Mouse (Mus musculus) embryonic facial prominence, embryonic 12.5 days (tissue): Measurements from ENCODE around the gene Usp24. TPM values are rescaled to one million over a fixed set of nuclear protein-coding genes. Genes with fewer than 3 reads are reported as not detected.
"Not testable (repeated sequence)": the region's sequence is repeated elsewhere in the genome, so short reads cannot be mapped to it uniquely, and the experiment has no call there.

ENCODE experiments used
- ATAC-seq: fragments of 200-750 bp; cut with Nextera tagmentation; 2 replicates; pipeline ENCODE4 v1.8.0; 2017; ENCODE audit not compliant: insufficient number of reproducible peaks, insufficient read depth, low FRiP score, low TSS enrichment
- H3K27ac ChIP-seq: fragments of 300-500 bp; sonication (generic); 2 replicates; pipeline ENCODE4 v1.5.1; 2016; ENCODE audit warnings: mild to moderate bottlenecking
- H3K27me3 ChIP-seq: fragments of 300-500 bp; sonication (generic); 2 replicates; pipeline ENCODE4 v1.6.1; 2016; ENCODE audit warnings: mild to moderate bottlenecking, moderate library complexity
- H3K36me3 ChIP-seq: fragments of 300-500 bp; sonication (generic); 2 replicates; pipeline ENCODE4 v1.6.1; 2016; ENCODE audit warnings: mild to moderate bottlenecking
- H3K4me1 ChIP-seq: fragments of 300-500 bp; sonication (generic); 2 replicates; pipeline ENCODE4 v1.6.1; 2016
- H3K4me2 ChIP-seq: fragments of 300-500 bp; sonication (generic); replicated peaks from 2 replicates; pipeline ENCODE4 v1.6.1; 2016; ENCODE audit warnings: mild to moderate bottlenecking, moderate library complexity
- H3K4me3 ChIP-seq: fragments of 300-500 bp; sonication (generic); 2 replicates; pipeline ENCODE4 v1.5.1; 2016; ENCODE audit warnings: mild to moderate bottlenecking
- H3K9ac ChIP-seq: fragments of 300-500 bp; sonication (generic); 2 replicates; pipeline ENCODE4 v1.6.1; 2016; ENCODE audit warnings: mild to moderate bottlenecking, moderate library complexity
- H3K9me3 ChIP-seq: fragments of 300-500 bp; sonication (generic); 2 replicates; pipeline ENCODE4 v1.6.1; 2016; ENCODE audit warnings: mild to moderate bottlenecking, moderate library complexity
- WGBS: fragments of 180-500 bp; shearing (Covaris S2); methylation state at CpG from one replicate; pipeline ENCODE4 v1.1.7; 2016; 5-methylcytosine and 5-hydroxymethylcytosine counted together
- polyA plus RNA-seq: library from polyadenylated mRNA; unstranded; fragments of >200 nt; fragmentation: Nextera tagmentation; extraction: Ambion mirVana; gene quantifications from 2 replicates; pipeline ENCODE4 v1.2.1, GENCODE M21; 2016

Usp24 gene
- polyA plus RNA-seq, 1 experiment from 2014 or later, result 13.2 TPM

DNA sequence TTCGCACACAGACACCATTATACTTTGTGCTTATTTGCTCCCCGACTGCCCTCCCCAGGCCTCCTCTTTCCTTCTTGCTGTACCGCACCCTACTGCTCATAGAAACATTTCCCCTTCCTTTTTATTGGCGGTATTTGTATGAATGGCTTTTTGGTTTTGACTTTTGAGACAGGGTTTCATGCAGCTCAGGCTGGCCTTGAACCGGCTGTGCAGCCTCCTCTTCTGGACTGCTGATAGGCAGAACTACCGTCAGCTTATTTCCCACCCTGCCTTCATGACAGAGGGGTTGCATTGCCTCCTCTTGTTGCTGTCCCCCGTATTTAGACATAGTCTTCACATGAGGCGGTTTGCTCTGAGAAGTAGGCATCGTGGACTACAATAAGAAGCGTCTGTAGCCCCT, 6.8 kb downstream of the Usp24 start:
- ATAC-seq, result no peak
- no peaks in the 10 kb centered on the region for H3K27me3 ChIP-seq
- H3K27ac ChIP-seq, result no peak overlapping the region
- H3K9me3 ChIP-seq, result no peaks in the 10 kb centered on the region
- peaks cover 18% of the 10 kb centered on the region for H3K4me1 ChIP-seq
- no peak overlapping the region for H3K4me2 ChIP-seq
- no peak overlapping the region for H3K9ac ChIP-seq
- no peak overlapping the region for H3K4me3 ChIP-seq
- H3K36me3 ChIP-seq, result no peaks in the 10 kb centered on the region
- WGBS, result 93% methylated on average over 10 of the region's 10 CpGs

GRCm38 (mm10) chr4:106323318-106323717, 7.3 kb downstream of the Usp24 start:
- Histone ChIP-seq H3K4me1 (peaks cover 14% of the 10 kb centered on the region), H3K4me2 (no peak overlapping the region), H3K27me3 (no peaks in the 10 kb centered on the region), H3K27ac (no peak overlapping the region), H3K36me3 (no peaks in the 10 kb centered on the region), H3K9me3 (no peaks in the 10 kb centered on the region), H3K4me3 (no peak overlapping the region), H3K9ac (no peak overlapping the region)
- no peak for ATAC-seq
- 69% methylated on average over 2 of the region's 2 CpGs for whole genome bisulfite sequencing

DNA sequence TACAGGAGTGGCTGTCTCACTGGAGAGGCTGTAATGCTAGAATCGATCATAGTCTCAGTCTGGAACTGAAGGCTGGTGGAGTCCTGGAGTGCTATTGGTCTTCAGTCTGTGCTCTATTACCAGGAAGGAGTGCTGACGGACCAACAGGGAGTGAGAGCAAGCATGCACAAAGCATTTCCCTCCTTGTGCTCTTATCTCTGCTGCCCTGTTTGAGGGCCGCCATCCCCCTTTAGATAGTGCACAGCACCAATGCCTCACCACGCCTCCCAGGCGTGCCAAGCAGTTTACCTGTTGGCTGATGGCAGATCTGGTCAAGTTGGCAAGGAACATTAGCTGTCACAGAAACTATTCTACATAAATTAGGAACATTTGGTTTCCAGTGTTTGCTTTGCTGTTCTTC, 11.4 kb downstream of the Usp24 start:
- Histone ChIP-seq H3K9me3 (no peaks in the 10 kb centered on the region), H3K4me2 (no peak overlapping the region), H3K27me3 (no peaks in the 10 kb centered on the region), H3K4me1 (no peaks in the 10 kb centered on the region), H3K9ac (no peak overlapping the region), H3K27ac (no peak overlapping the region), H3K36me3 (no peaks in the 10 kb centered on the region), H3K4me3 (no peak overlapping the region)
- 87% methylated on average over 5 of the region's 5 CpGs for WGBS
- ATAC-seq, result no peak

GRCm38 (mm10) chr4:106328704-106329103, 12.7 kb downstream of the Usp24 start:
- 90% methylated on average over 4 of the region's 4 CpGs for WGBS

GRCm38 (mm10) chr4:106329171-106329570, 13.2 kb downstream of the Usp24 start:
- not testable (repeated sequence) for H3K9me3 ChIP-seq, H3K36me3 ChIP-seq, H3K27ac ChIP-seq, H3K27me3 ChIP-seq, H3K4me3 ChIP-seq, H3K4me2 ChIP-seq, H3K9ac ChIP-seq, H3K4me1 ChIP-seq, ATAC-seq
- 91% methylated on average over 6 of the region's 6 CpGs for WGBS

More at GRCm38 (mm10) chr4:106328704-106329103, 12.7 kb downstream of the Usp24 start:
- Histone ChIP-seq H3K9ac (no peak overlapping the region), H3K27ac (no peak overlapping the region), H3K4me1 (0 out of 2 replicates have a peak, but pooled peaks cover 3% of the 10 kb centered on the region), H3K4me2 (no peak overlapping the region), H3K36me3 (no peaks in the 10 kb centered on the region), H3K27me3 (no peaks in the 10 kb centered on the region), H3K9me3 (no peaks in the 10 kb centered on the region), H3K4me3 (no peak overlapping the region)
- no peak for ATAC-seq

DNA sequence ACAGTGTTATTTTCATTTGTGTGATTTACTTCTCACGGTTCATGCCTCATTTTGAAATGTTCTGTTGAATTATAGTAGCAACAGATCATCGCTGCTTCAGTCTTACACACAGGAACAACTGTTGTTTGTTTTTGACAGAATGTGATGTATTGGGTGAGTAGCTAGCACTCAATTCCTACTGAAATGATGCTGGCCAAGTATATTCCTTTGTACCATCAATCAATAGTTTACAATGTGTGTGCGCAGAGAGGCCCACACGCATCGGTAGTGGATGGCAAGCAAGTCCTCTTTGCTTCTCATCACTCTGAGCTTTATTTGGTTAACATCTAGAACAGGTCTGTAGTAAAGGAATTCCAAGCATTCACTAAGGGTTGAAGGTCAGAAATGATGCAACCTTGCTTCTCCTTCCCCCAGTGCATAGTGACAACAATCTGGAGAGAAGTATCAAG, 14.4 kb downstream of the Usp24 start:
- Histone ChIP-seq H3K27ac (no peak overlapping the region), H3K27me3 (no peaks in the 10 kb centered on the region), H3K9me3 (no peaks in the 10 kb centered on the region), H3K4me1 (0 out of 2 replicates have a peak, but pooled peaks cover 3% of the 10 kb centered on the region), H3K36me3 (no peaks in the 10 kb centered on the region), H3K4me3 (no peak overlapping the region), H3K9ac (no peak overlapping the region), H3K4me2 (no peak overlapping the region)
- 78% methylated on average over 5 of the region's 5 CpGs for WGBS
- no peak for ATAC-seq

DNA sequence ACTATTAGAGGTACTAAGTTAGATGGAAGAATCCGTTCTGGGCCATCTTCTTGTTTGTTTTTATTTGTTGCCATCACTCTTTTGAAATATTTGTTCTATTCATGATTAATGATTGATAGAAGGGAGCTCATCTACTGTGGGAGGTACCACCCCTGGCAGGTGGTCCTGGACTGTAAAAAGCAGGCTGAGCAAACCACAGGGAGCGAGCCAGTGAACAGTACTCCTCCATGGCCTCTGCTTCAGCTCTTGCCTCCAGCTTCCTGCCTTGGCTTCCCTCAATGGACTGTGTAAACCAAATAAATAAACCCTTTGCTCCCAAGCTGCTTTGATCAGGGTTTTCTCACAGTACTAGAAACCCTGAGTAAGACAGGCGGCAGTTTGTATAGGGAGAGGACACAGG, 17.1 kb downstream of the Usp24 start:
- no peak overlapping the region for H3K4me3 ChIP-seq
- no peak overlapping the region for H3K4me2 ChIP-seq
- no peaks in the 10 kb centered on the region for H3K9me3 ChIP-seq
- WGBS, result 90% methylated on average over 3 of the region's 3 CpGs
- 0 out of 2 replicates have a peak, but pooled peaks cover 3% of the 10 kb centered on the region for H3K4me1 ChIP-seq
- H3K27me3 ChIP-seq, result no peaks in the 10 kb centered on the region
- no peaks in the 10 kb centered on the region for H3K36me3 ChIP-seq
- no peak for ATAC-seq
- H3K9ac ChIP-seq, result no peak overlapping the region
- no peak overlapping the region for H3K27ac ChIP-seq

DNA sequence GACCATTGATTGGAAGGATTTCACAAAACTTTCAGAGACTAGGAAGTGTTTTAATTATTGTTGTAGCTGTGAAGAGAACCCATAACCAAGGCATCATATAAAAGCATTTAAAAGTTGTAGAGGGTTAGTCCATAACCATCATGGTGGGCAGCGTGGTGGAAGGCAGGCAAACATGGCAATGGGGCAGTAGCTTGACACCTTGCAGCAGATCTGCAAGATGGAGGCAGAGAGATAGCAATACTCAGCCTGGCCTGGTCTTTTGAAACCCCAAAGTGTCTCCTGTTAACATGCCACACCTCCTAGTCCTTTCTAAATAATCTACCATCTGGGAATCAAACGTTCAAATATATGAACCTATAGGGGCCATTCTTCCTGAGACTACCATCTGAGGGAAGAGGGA, 17.6 kb downstream of the Usp24 start:
- H3K4me1 ChIP-seq, result 0 out of 2 replicates have a peak, but pooled peaks cover 3% of the 10 kb centered on the region
- H3K9me3 ChIP-seq, result no peaks in the 10 kb centered on the region
- 82% methylated on average over 2 of the region's 2 CpGs for WGBS
- no peak overlapping the region for H3K27ac ChIP-seq
- H3K4me3 ChIP-seq, result no peak overlapping the region
- no peak overlapping the region for H3K4me2 ChIP-seq
- H3K9ac ChIP-seq, result no peak overlapping the region
- H3K27me3 ChIP-seq, result no peaks in the 10 kb centered on the region
- no peak for ATAC-seq
- no peaks in the 10 kb centered on the region for H3K36me3 ChIP-seq

DNA sequence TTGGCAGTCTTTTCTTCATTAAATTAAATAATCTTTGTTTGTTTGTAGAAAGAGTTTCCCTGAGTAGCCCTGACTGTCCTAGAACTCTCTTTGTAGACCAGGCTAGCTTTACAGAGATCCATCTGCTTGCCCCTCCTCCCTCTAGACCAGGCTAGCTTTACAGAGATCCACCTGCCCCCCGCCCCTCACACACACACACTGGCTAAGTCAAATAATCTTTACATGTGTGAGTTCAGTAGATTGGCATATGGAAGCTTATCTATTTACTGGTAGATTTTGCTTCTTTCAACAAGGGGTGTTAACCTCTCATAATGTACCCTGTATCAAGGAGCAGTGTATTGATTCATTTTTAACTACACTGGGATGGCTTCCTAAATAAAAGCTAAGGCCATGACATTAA, 19.8 kb downstream of the Usp24 start:
- H3K27ac ChIP-seq, result no peak overlapping the region
- no peaks in the 10 kb centered on the region for H3K27me3 ChIP-seq
- 0 out of 2 replicates have a peak, but pooled peaks cover 3% of the 10 kb centered on the region for H3K4me1 ChIP-seq
- WGBS, result 86% methylated on average over 1 of the region's 1 CpGs
- H3K36me3 ChIP-seq, result no peaks in the 10 kb centered on the region
- no peak overlapping the region for H3K9ac ChIP-seq
- no peak for ATAC-seq
- H3K4me3 ChIP-seq, result no peak overlapping the region
- H3K9me3 ChIP-seq, result no peaks in the 10 kb centered on the region
- no peak overlapping the region for H3K4me2 ChIP-seq

GRCm38 (mm10) chr4:106347664-106348063, 31.7 kb downstream of the Usp24 start:
- ATAC-seq, result no peak

GRCm38 (mm10) chr4:106355025-106355424, 39.0 kb downstream of the Usp24 start:
- not testable (repeated sequence) for H3K4me3 ChIP-seq, H3K27me3 ChIP-seq, ATAC-seq, H3K4me2 ChIP-seq, H3K4me1 ChIP-seq, H3K27ac ChIP-seq, H3K9ac ChIP-seq, H3K9me3 ChIP-seq
- H3K36me3 ChIP-seq, result peaks cover 37% of the 10 kb centered on the region
- WGBS, result 78% methylated on average over 2 of the region's 2 CpGs

More at GRCm38 (mm10) chr4:106347664-106348063, 31.7 kb downstream of the Usp24 start:
- H3K36me3 ChIP-seq, result peaks cover 26% of the 10 kb centered on the region
- H3K4me2 ChIP-seq, result no peak overlapping the region
- no peak overlapping the region for H3K4me3 ChIP-seq
- H3K27ac ChIP-seq, result no peak overlapping the region
- 94% methylated on average over 1 of the region's 1 CpGs for WGBS
- no peaks in the 10 kb centered on the region for H3K27me3 ChIP-seq
- H3K9ac ChIP-seq, result no peak overlapping the region
- no peaks in the 10 kb centered on the region for H3K4me1 ChIP-seq
- no peaks in the 10 kb centered on the region for H3K9me3 ChIP-seq

- Histone ChIP-seq H3K4me2 (no peak overlapping the region), H3K4me1 (no peaks in the 10 kb centered on the region), H3K4me3 (no peak overlapping the region), H3K9ac (no peak overlapping the region), H3K36me3 (peaks cover 50% of the 10 kb centered on the region), H3K27ac (no peak overlapping the region), H3K9me3 (no peaks in the 10 kb centered on the region), H3K27me3 (no peaks in the 10 kb centered on the region)
- 88% methylated on average over 6 of the region's 6 CpGs for WGBS
- no peak for ATAC-seq
These were observed 54.0 kb downstream of the Usp24 start for GRCm38 (mm10) chr4:106370013-106370412.

GRCm38 (mm10) chr4:106375857-106376256, 59.8 kb downstream of the Usp24 start:
- Histone ChIP-seq H3K4me2 (no peak overlapping the region), H3K36me3 (peaks cover 58% of the 10 kb centered on the region), H3K4me3 (no peak overlapping the region), H3K27ac (no peak overlapping the region), H3K27me3 (no peaks in the 10 kb centered on the region), H3K9ac (no peak overlapping the region), H3K4me1 (no peaks in the 10 kb centered on the region), H3K9me3 (no peaks in the 10 kb centered on the region)
- ATAC-seq, result no peak
- WGBS, result 48% methylated on average over 1 of the region's 1 CpGs
